Mouse (Mus musculus): ENCODE data around the gene Slc2a1.

- TF ChIP-seq GATA1 (IDR thresholded peaks at IDR 0.05; ENCODE audit: low read length) (no peak), TAL1 (IDR thresholded peaks at IDR 0.05; ENCODE audit: low read length) (no peak)
Observed at GRCm38 (mm10) chr4:119074596-119074995, 33.9 kb upstream of the Slc2a1 start.
